Mouse (Mus musculus): ENCODE measurements around the gene Krt75. TPM values are rescaled to one million over a fixed set of nuclear protein-coding genes. Genes with fewer than 3 reads are reported as not detected.
"Not testable (repeated sequence)": the region's sequence is repeated elsewhere in the genome, so short reads cannot be mapped to it uniquely, and the experiment has no call there.

The Krt75 gene
- total RNA-seq, 2 experiments from 2014 or later, result not detected

GRCm38 (mm10) chr15:101517161-101517560 is 56.5 kb downstream of the Krt75 start, which contains the start of gene Gm49425:
Gene Gm49425, minus strand, starts transcription at chr15:101517261.
- DNase-seq, result not testable (repeated sequence)

Small RNA genes lying within 50 kb of the gene (microRNA-seq; reads per million reads assigned to microRNA genes)
- gene Gm44393, result not detected
- gene Gm44460, result not detected

Other genes with a start within 250 kb of the Krt75 start
- 1 to 10 TPM; 1.4 to 2.0 TPM for gene Krt80, start 203.7 kb downstream of the Krt75 start, total RNA-seq (2021)
- gene Krt7, start 162.9 kb downstream of the Krt75 start, total RNA-seq (2021), result 1 to 10 TPM in 1 of 2 experiments, under 1 TPM in 1; 0.89 to 1.8 TPM
- not detected for gene Krt87, start 135.1 kb downstream of the Krt75 start, total RNA-seq (2021)
- gene Krt88, start 126.2 kb downstream of the Krt75 start, total RNA-seq (2021), result not detected
- not detected for gene Krt81, start 110.2 kb downstream of the Krt75 start, total RNA-seq (2021)
- not detected for gene Krt86, start 100.4 kb downstream of the Krt75 start, total RNA-seq (2021)
- gene Krt83, start 82.4 kb downstream of the Krt75 start, total RNA-seq (2021), result not detected
- not detected for gene Gm49425, start 56.6 kb downstream of the Krt75 start, total RNA-seq (2021)
- not detected for gene Krt84, start 41.1 kb downstream of the Krt75 start, total RNA-seq (2021)
- not detected for gene Krt82, start 23.2 kb downstream of the Krt75 start, total RNA-seq (2021)
- not detected for gene Krt90, start 11.0 kb downstream of the Krt75 start, total RNA-seq (2021)
- not detected for gene Gm5414, start 54.3 kb upstream of the Krt75 start, total RNA-seq (2021)
- not detected for gene Gm5478, start 73.5 kb upstream of the Krt75 start, total RNA-seq (2021)
- not detected for gene Krt6b, start 106.4 kb upstream of the Krt75 start, total RNA-seq (2021)
- not detected for gene Krt6a, start 120.4 kb upstream of the Krt75 start, total RNA-seq (2021)
- not detected for gene Krt5, start 139.0 kb upstream of the Krt75 start, total RNA-seq (2021)
- gene Krt71, start 169.2 kb upstream of the Krt75 start, total RNA-seq (2021), result not detected
- not detected for gene Krt72, start 212.6 kb upstream of the Krt75 start, total RNA-seq (2021)
- not detected for gene Krt73, start 228.4 kb upstream of the Krt75 start, total RNA-seq (2021)
- gene Krt2, start 244.3 kb upstream of the Krt75 start, total RNA-seq (2021), result not detected

All from adrenal gland, postnatal 36 days (tissue).